Mouse (Mus musculus) ES-CJ7 (cell line): Measurements from ENCODE around the gene Car6.

ENCODE experiments used
- DNase-seq: peaks from one replicate; pipeline ENCODE4 v3.0.0; 2011; ENCODE audit warnings: low read depth, low spot score

The Car6 gene

DNA sequence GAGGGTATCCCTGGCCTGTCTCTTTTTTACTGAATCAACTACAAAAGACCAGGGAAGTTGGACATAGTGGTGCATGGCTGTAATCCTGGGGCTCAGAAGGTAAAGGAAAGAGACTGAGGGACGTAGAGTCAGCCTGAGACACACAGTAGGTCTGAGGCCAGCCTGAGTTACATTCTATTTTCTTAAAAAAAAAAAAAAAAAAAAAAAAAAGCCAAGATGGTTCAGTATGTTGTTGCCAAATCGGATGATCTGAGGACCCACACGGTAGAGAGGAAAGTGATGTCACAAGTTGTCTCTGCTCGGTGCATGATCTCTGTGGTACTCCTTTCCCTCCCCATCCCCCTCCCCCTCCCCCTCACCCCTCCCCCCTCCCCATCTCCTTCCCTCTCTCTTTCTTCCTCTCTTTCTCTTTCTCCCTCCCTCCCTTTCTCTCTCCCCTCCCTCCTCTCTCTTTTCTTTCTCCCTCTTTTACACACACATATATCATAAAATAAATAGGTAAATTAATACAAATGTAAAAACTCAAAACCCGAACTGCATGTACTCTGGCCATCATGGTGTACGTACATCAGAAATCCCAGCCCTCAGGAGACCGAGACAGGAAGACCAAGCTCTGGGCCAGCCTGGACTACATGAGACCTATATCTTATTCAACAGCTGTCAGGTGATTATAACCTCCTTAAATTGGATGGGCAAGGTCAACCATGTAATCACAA, 63.6 kb downstream of the Car6 start:
- DNase-seq = no peak
